Mouse (Mus musculus) embryonic facial prominence, embryonic 11.5 days (tissue): ENCODE data around the gene Col4a3bp. TPM values are rescaled to one million over a fixed set of nuclear protein-coding genes. Genes with fewer than 3 reads are reported as not detected.

ENCODE experiments used
- ATAC-seq: fragments of 200-750 bp; cut with Nextera tagmentation; replicated peaks from 2 replicates; pipeline ENCODE4 v1.8.0; 2017; ENCODE audit warnings: low read depth; ENCODE audit not compliant: insufficient number of reproducible peaks, low FRiP score, low TSS enrichment
- DNase-seq: peaks from one replicate; pipeline ENCODE4 v3.0.0-alpha.2; 2015; ENCODE audit warnings: low spot score
- H3K27ac ChIP-seq: fragments of 300-500 bp; sonication (generic); replicated peaks from 2 replicates; pipeline ENCODE4 v1.5.1; 2014; ENCODE audit warnings: mild to moderate bottlenecking, low read depth, low read length, control low read depth
- H3K27me3 ChIP-seq: fragments of 300-500 bp; sonication (generic); 2 replicates; pipeline ENCODE4 v1.6.1; 2014; ENCODE audit warnings: mild to moderate bottlenecking, low read length, moderate library complexity, mixed read lengths; ENCODE audit not compliant: control insufficient read depth, insufficient read depth
- H3K36me3 ChIP-seq: fragments of 300-500 bp; sonication (generic); replicated peaks from 2 replicates; pipeline ENCODE4 v1.6.1; 2014; ENCODE audit warnings: low read depth, mild to moderate bottlenecking, low read length, moderate library complexity, mixed read lengths; ENCODE audit not compliant: control insufficient read depth, insufficient read depth
- H3K4me1 ChIP-seq: fragments of 300-500 bp; sonication (generic); 2 replicates; pipeline ENCODE4 v1.6.1; 2014; ENCODE audit warnings: low read length, mixed read lengths; ENCODE audit not compliant: control insufficient read depth, insufficient read depth
- H3K4me2 ChIP-seq: fragments of 300-500 bp; sonication (generic); 2 replicates; pipeline ENCODE4 v1.6.1; 2014; ENCODE audit warnings: low read depth, mild to moderate bottlenecking, control low read depth, low read length, moderate library complexity
- H3K4me3 ChIP-seq: fragments of 300-500 bp; sonication (generic); 2 replicates; pipeline ENCODE4 v1.5.1; 2014; ENCODE audit warnings: low read depth, low read length, control low read depth
- H3K9ac ChIP-seq: fragments of 300-500 bp; sonication (generic); replicated peaks from 2 replicates; pipeline ENCODE4 v1.6.1; 2014; ENCODE audit warnings: mild to moderate bottlenecking, control low read depth, low read length
- H3K9me3 ChIP-seq: fragments of 300-500 bp; sonication (generic); replicated peaks from 2 replicates; pipeline ENCODE4 v1.6.1; 2016; ENCODE audit warnings: mild to moderate bottlenecking, low read length, inconsistent platforms, mixed read lengths; ENCODE audit not compliant: control insufficient read depth
- WGBS: fragments of 180-500 bp; shearing (Covaris S2); extraction: QIAGEN DNeasy Blood & Tissue Kit; methylation state at CpG from one replicate; pipeline ENCODE4 v1.1.7; 2014; 5-methylcytosine and 5-hydroxymethylcytosine counted together
- polyA plus RNA-seq: library from polyadenylated mRNA; unstranded; fragments of >200 nt; fragmentation: Nextera tagmentation; extraction: Ambion mirVana; gene quantifications from 2 replicates; pipeline ENCODE4 v1.2.1, GENCODE M21; 2014

Col4a3bp gene
- polyA plus RNA-seq, 1 experiment from 2014 or later, result 7.6 TPM

GRCm38 (mm10) chr13:96529542-96529941 is 12.9 kb upstream of the Col4a3bp start:
- H3K9ac ChIP-seq, result no peak overlapping the region
- no peaks in the 10 kb centered on the region for H3K9me3 ChIP-seq
- ATAC-seq (no peak), DNase-seq (no peak)
- H3K27ac ChIP-seq, result no peak overlapping the region
- H3K4me3 ChIP-seq, result no peak overlapping the region
- no peak overlapping the region for H3K4me2 ChIP-seq
- WGBS, result 89% methylated on average over 3 of the region's 3 CpGs
- H3K36me3 ChIP-seq, result no peaks in the 10 kb centered on the region
- no peaks in the 10 kb centered on the region for H3K4me1 ChIP-seq
- H3K27me3 ChIP-seq, result no peaks in the 10 kb centered on the region

- Histone ChIP-seq H3K4me1 (no peaks in the 10 kb centered on the region), H3K4me3 (no peak overlapping the region), H3K27ac (no peak overlapping the region), H3K4me2 (no peak overlapping the region), H3K27me3 (no peaks in the 10 kb centered on the region), H3K9ac (no peak overlapping the region), H3K36me3 (no peaks in the 10 kb centered on the region), H3K9me3 (no peaks in the 10 kb centered on the region)
- ATAC-seq (no peak), DNase-seq (no peak)
- 93% methylated on average over 9 of the region's 9 CpGs for WGBS
Observed at GRCm38 (mm10) chr13:96530064-96530463, 12.4 kb upstream of the Col4a3bp start.

- DNase-seq, result no peak
Observed at GRCm38 (mm10) chr13:96532176-96532575, 10.2 kb upstream of the Col4a3bp start.

GRCm38 (mm10) chr13:96533742-96534141 is 8.7 kb upstream of the Col4a3bp start:
- DNase-seq (no peak), ATAC-seq (no peak)
- Histone ChIP-seq H3K4me1 (no peaks in the 10 kb centered on the region), H3K27ac (no peak overlapping the region), H3K4me3 (no peak overlapping the region), H3K4me2 (no peak overlapping the region), H3K36me3 (no peaks in the 10 kb centered on the region), H3K9ac (no peak overlapping the region), H3K27me3 (no peaks in the 10 kb centered on the region), H3K9me3 (no peaks in the 10 kb centered on the region)
- WGBS, result 34% methylated on average over 2 of the region's 2 CpGs

More at GRCm38 (mm10) chr13:96532176-96532575, 10.2 kb upstream of the Col4a3bp start:
- no peaks in the 10 kb centered on the region for H3K27me3 ChIP-seq
- 87% methylated on average over 6 of the region's 6 CpGs for WGBS
- no peak overlapping the region for H3K4me2 ChIP-seq
- H3K27ac ChIP-seq, result no peak overlapping the region
- no peak for ATAC-seq
- H3K9me3 ChIP-seq, result no peaks in the 10 kb centered on the region
- H3K4me1 ChIP-seq, result no peaks in the 10 kb centered on the region
- no peak overlapping the region for H3K9ac ChIP-seq
- H3K4me3 ChIP-seq, result no peak overlapping the region
- no peaks in the 10 kb centered on the region for H3K36me3 ChIP-seq

GRCm38 (mm10) chr13:96536821-96537572 is 5.4 kb upstream of the Col4a3bp start:
- H3K4me2 ChIP-seq, result no peak overlapping the region
- H3K9me3 ChIP-seq, result no peaks in the 10 kb centered on the region
- H3K27me3 ChIP-seq, result no peaks in the 10 kb centered on the region
- 83% methylated on average over 5 of the region's 5 CpGs for WGBS
- no peak overlapping the region for H3K27ac ChIP-seq
- H3K4me3 ChIP-seq, result no peak overlapping the region
- H3K36me3 ChIP-seq, result no peaks in the 10 kb centered on the region
- DNase-seq, result no peak
- H3K4me1 ChIP-seq, result no peaks in the 10 kb centered on the region
- H3K9ac ChIP-seq, result no peak overlapping the region
- no peak for ATAC-seq

GRCm38 (mm10) chr13:96538103-96538502 is 4.3 kb upstream of the Col4a3bp start:
- ATAC-seq, result no peak
- DNase-seq, result no peak
- Histone ChIP-seq H3K4me3 (no peak overlapping the region), H3K27me3 (no peaks in the 10 kb centered on the region), H3K4me1 (no peaks in the 10 kb centered on the region), H3K36me3 (no peaks in the 10 kb centered on the region), H3K9me3 (no peaks in the 10 kb centered on the region), H3K4me2 (no peak overlapping the region), H3K9ac (no peak overlapping the region), H3K27ac (no peak overlapping the region)
- 75% methylated on average over 3 of the region's 3 CpGs for WGBS

- no peak overlapping the region for H3K9ac ChIP-seq
- ATAC-seq (no peak), DNase-seq (no peak)
- no peaks in the 10 kb centered on the region for H3K9me3 ChIP-seq
- no peaks in the 10 kb centered on the region for H3K27me3 ChIP-seq
- 54% methylated on average over 2 of the region's 2 CpGs for WGBS
- no peaks in the 10 kb centered on the region for H3K4me1 ChIP-seq
- peak overlapping the region; percentile 25; the same call in 1 of the 2 replicates for H3K4me2 ChIP-seq
- no peaks in the 10 kb centered on the region for H3K36me3 ChIP-seq
- peak overlapping the region; percentile 93; the same call in 1 of the 2 replicates for H3K4me3 ChIP-seq
- no peak overlapping the region for H3K27ac ChIP-seq
Observed at GRCm38 (mm10) chr13:96541381-96541780, 1.0 kb upstream of the Col4a3bp start.
